Mouse (Mus musculus): ENCODE data around the gene Fkbp3.
A peak's percentile ranks its signal among the peaks of the same experiment; 100 is the strongest.
"Not testable (repeated sequence)": the region's sequence is repeated elsewhere in the genome, so short reads cannot be mapped to it uniquely, and the experiment has no call there.

Fkbp3 gene

GRCm38 (mm10) chr12:65073611-65074178 is at the start of gene Fkbp3:
TSS of gene Fkbp3 (minus strand) at chr12:65074007.
- DNase-seq (ENCODE audit: inconsistent ontology term): peak; percentile 99

DNA sequence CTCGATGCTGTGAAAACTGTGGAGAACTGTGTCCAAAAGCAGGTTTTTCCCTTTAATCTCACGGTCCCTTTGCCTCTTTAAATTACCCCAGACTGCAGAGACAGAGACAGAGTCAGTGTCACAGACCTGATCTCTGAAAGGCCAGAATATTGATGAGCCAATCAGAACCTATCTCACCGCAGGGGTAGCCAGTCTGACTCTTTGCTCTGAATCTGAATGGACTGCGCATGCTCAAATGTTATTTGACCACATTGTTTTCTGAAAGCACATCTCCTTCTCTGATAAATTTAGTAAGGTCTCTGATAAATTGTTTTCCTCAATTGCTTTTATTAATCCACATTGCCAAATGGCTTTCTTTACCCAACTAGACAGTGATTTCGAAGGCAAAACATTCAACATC is 45.6 kb upstream of the Fkbp3 start:
- no peak for DNase-seq (ENCODE audit: inconsistent ontology term)

DNA sequence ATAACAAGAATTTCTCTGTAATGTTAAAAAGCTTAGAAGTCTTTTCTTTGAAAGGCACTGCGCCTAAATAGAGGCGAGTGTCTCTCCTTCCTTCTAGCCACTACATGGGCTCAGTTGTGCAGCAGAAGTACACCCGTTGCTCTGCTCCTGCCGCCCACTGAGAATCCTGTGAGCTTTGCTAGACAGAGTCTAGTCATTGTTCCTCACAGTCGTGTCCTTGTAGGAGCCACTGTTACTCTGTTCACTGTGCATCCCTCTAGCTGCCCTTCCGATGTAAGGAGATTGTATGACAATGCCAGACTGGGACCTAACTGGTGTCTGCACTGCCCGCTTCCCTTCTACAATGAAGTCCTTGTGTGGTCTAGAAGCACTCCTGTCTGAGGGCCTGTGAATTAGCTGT is 45.2 kb upstream of the Fkbp3 start:
- DNase-seq (ENCODE audit: inconsistent ontology term): no peak

DNA sequence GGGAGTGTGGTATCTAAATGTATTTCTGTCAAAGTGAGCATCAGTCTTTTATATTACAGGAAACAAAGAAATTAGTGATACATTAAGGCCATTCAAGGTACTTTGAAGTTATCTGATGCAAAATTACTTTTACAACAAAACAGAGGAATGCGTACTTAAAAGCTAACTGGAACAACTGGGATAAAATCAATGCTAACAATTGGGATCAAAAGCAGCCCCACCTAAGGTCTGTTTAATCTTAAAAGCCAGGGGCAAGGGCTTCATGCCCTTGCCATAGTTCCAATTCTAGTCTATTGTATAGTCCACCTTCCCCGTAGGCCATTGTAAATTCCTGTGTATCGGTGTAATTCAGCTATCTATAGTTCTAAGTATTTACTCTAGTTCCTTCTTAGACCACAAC is 41.2 kb upstream of the Fkbp3 start:
- not testable (repeated sequence) for DNase-seq (ENCODE audit: inconsistent ontology term)

DNA sequence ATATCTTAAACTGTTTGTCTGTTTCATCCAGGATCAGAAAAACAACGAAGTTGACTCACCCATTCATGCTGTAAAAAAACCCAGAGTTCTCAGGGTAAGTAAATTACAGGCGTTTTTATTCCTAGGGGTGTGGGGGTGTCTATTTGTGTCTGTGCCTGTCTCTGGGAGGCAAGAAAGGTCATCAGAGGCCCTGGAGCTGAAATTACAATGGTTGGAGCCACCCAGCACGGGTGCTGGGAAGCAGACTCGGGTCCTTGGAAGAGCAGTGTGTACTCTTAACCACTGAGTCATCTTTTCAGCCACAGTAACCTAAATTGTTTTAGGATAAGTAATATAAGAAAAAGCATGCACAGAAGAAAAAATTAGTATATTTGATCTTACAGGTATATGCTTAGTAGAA is 40.1 kb upstream of the Fkbp3 start:
- DNase-seq (ENCODE audit: inconsistent ontology term): no peak

GRCm38 (mm10) chr12:65112811-65113210 is 39.0 kb upstream of the Fkbp3 start:
- DNase-seq (ENCODE audit: inconsistent ontology term): no peak

- no peak for DNase-seq (ENCODE audit: inconsistent ontology term)
These were observed 37.7 kb upstream of the Fkbp3 start for GRCm38 (mm10) chr12:65111503-65111902.

DNA sequence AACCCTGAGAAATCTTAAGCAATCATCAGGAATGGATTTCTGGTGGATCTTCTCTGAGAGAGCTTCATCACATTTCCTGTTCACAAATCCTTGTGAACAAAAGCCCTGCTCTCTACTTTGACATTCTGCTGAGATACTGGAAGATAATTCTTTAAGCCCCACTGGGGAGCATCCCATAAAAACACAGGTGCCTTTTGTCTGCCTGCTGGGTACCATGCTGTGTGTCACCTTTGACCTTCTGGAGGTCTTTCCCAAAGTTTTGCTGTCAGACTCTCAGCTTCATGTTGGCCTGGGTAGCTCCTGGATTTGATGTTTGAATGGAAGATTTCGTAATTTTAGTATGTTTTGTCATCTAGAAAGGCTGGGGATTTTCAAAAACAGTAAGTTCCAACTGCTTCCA is 34.9 kb upstream of the Fkbp3 start:
- DNase-seq (ENCODE audit: inconsistent ontology term): no peak

GRCm38 (mm10) chr12:65076906-65077305 is 3.1 kb upstream of the Fkbp3 start:
- DNase-seq (ENCODE audit: inconsistent ontology term): no peak

GRCm38 (mm10) chr12:65075733-65076310 is 2.0 kb upstream of the Fkbp3 start:
- peak; percentile 42 for DNase-seq (ENCODE audit: inconsistent ontology term)

GRCm38 (mm10) chr12:65075085-65075732 is 1.4 kb upstream of the Fkbp3 start, which contains the start of gene Fancm:
TSS of gene Fancm (plus strand) at chr12:65075603.
- peak; percentile 93 for DNase-seq (ENCODE audit: inconsistent ontology term)

DNA sequence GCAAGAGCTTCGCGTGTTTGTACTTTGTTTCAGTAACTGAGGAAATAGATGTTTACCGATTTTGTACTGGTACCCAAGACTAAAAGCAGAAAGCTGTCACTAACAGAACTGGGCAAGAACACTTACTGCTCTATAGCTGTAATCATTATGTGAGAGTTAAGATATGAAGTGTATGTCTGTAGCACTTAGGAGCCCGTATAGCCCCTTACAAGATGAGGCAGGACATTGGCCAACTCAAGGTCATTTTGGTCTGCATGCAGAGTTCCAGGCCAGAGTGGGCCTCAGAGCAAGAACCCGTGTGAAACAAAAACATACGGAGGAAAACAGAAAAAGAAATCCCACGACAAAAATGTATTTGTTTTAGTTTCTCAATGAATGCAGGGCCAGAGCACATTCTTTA is 844 bp upstream of the Fkbp3 start:
- DNase-seq (ENCODE audit: inconsistent ontology term): peak; percentile 19

- DNase-seq (ENCODE audit: inconsistent ontology term): peak; percentile 9
These were observed 746 bp downstream of the Fkbp3 start for GRCm38 (mm10) chr12:65072911-65073610.

DNA sequence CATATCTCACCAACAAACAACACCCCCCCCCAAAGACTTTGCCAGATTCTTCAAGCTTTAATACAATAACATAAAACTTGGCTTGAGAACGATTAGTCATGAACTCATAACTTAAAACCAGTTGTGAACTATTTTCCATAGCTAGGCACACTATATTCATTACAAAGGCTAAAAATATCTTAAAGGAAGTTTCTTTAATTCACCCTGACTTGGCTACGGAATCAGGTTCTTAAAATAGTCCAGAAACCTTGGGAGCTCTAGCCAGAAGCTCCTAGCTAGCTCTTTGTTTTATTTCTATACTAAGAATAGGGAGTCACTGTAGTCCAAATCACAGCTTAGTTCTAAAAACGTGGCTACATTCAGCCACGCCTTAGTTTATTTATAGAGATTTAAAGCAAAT is 5.4 kb downstream of the Fkbp3 start:
- DNase-seq (ENCODE audit: inconsistent ontology term): no peak

GRCm38 (mm10) chr12:65066234-65066633 is 7.6 kb downstream of the Fkbp3 start:
- DNase-seq (ENCODE audit: inconsistent ontology term): no peak

- no peak for DNase-seq (ENCODE audit: inconsistent ontology term)
These were observed 8.6 kb downstream of the Fkbp3 start for GRCm38 (mm10) chr12:65065241-65065640.

GRCm38 (mm10) chr12:65061082-65061481 is 12.7 kb downstream of the Fkbp3 start:
- DNase-seq (ENCODE audit: inconsistent ontology term): no peak

DNA sequence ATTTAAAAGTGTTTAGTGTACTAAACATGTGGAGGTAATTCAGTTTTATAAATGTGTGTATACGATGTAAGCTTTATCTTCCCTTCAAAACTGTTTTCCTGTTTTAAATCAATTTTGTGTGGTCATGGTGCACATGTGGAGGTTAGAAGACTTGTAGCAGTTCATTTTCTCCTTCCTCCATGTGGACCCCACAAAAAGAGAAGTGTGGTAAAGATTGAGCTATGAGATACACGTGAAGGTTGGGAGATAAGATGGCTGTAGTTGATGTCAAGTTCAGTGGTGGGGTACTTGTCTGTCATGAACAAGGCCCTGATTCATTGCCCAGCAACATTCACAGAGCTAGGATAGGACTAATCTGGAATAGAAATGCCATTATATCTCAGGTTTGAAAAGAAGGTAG is 15.6 kb downstream of the Fkbp3 start:
- DNase-seq (ENCODE audit: inconsistent ontology term): no peak

- no peak for DNase-seq (ENCODE audit: inconsistent ontology term)
These were observed 25.0 kb downstream of the Fkbp3 start for GRCm38 (mm10) chr12:65048799-65049198.

DNA sequence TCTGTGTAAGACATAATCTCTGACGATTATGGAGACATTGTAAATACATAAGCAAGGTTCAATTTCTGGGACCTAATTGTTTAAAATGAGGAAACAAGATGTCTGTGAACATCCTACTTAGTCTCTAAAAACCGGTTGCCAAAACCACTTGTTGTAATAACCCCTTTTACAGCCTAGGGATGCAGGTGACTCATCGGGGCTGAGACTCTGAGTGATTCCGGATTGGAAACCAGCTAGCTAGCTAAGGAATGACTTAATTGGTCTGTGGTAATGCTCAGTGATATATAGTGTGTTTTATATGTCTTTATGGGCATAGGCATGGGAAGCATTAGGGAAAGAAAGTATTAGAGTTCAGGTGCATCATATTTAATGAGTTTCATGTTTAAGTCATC is 36.3 kb downstream of the Fkbp3 start:
- peak; percentile 70 for DNase-seq (ENCODE audit: inconsistent ontology term)

DNA sequence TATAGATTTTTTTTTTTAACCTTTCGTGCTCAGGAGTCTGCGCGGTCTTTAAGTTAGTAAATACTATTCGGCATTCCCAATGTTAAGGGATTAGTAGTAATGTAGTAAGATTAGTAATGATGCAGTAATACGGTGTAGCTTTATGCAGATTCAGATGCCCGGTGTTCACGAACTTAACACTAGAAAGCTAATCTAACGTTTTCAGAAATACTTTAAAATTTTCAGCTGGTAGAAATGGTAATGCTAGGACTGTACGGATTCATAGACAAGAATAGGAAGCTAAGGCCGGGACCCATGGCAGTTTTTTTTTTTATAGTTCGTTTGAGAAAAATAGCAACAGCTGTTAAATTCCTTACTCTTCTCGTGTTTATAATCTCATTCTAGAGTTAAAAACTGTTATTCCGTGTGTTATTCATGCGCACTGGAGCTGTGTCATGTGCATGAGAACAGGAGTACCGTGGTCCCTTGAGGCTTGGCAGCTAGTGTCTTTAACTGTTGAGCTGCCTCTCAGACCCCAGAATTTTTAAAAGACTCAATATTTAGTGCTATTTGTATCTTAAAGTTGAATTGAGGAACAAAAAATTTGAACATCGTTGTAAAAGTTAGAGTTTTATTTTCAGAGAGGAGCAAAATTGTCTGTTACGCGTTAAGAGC is 36.8 kb downstream of the Fkbp3 start:
- no peak for DNase-seq (ENCODE audit: inconsistent ontology term)

DNA sequence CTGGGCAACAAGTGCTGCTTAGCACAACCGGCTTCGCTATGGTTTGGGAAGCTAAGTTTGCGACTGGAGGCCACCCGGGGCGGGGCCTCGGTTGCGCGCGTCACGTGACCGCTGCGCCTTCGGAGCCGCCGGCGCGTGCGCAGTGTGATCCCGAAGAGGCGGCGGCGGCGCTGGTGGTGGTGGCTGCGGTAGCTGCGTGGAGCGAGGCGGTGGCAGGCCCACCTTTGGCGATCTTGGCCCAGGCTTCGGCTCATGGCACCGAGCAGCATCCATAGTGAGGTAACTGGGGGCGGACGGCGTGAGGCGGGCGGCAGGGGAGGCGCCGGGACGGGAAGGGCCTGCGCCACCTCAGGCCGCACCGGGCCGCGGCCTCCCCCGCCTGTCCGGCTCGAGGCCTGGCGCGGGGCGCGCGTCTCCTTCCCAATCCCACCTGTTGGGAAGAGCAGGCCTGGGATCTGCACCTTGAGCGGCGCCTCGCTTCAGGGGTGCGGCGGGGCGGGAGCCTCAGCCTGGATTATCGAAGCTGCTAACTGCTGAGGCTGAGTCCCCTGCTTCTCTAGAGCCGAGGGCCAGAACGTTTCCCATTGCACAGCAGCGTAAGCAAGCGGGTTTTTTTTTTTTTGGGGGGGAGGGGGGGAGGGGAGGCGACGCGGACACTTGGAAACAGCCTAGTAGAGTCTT is 37.5 kb downstream of the Fkbp3 start, which contains the start of gene Prpf39:
TSS of gene Prpf39 (plus strand) at position 144 of the 681 bp plus-strand sequence.
- peak; percentile 92 for DNase-seq (ENCODE audit: inconsistent ontology term)
